Mouse (Mus musculus): ENCODE measurements around the gene Zfp385b. TPM values are rescaled to one million over a fixed set of nuclear protein-coding genes. Genes with fewer than 3 reads are reported as not detected.

Zfp385b gene
- polyA plus RNA-seq, 1 experiment from 2014 or later, result 9.6 TPM

- Histone ChIP-seq H3K4me2 (ENCODE audit: low read length) (no peak overlapping the region), H3K9me3 (ENCODE audit: control insufficient read depth, low read length) (no peaks in the 10 kb centered on the region), H3K36me3 (ENCODE audit: control insufficient read depth, insufficient read depth, low read length) (no peaks in the 10 kb centered on the region), H3K27me3 (ENCODE audit: control insufficient read depth, insufficient read depth, low read length) (no peaks in the 10 kb centered on the region), H3K27ac (replicated peaks; ENCODE audit: low read depth, low read length) (no peak overlapping the region), H3K4me1 (ENCODE audit: control insufficient read depth, insufficient read depth, low read length) (peaks cover 6% of the 10 kb centered on the region), H3K4me3 (replicated peaks; ENCODE audit: low read depth, low read length) (no peak overlapping the region), H3K9ac (replicated peaks; ENCODE audit: low read length) (no peak overlapping the region)
- 92% methylated on average over 6 of the region's 6 CpGs for WGBS
- ATAC-seq (ENCODE audit: low FRiP score, low TSS enrichment) (no peak), DNase-seq (no peak)
These were observed 315.6 kb downstream of the Zfp385b start for GRCm38 (mm10) chr2:77503674-77504351.

DNA sequence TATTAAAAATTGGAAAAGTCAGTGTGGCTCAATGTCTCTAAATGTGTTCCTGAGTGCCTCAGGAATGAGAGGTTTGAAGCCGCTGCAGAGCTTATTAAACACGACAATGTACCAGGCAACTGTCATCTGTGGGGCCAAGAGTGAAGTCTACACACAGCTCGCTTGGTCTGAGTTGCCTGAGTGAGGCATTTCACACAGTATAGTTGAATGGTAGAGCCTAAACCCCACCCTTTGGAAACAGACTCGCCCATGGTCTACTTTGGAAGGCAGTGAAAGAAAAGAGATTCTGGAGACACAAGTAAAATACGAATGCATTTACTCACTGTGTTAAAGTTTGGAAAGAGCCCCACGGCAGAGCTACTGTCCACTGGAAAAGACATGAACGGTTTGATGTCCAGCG is 316.2 kb downstream of the Zfp385b start:
- WGBS, result 87% methylated on average over 8 of the region's 8 CpGs
- no peak overlapping the region for H3K4me2 ChIP-seq (ENCODE audit: low read length)
- H3K9me3 ChIP-seq (ENCODE audit: control insufficient read depth, low read length), result no peaks in the 10 kb centered on the region
- no peaks in the 10 kb centered on the region for H3K36me3 ChIP-seq (ENCODE audit: control insufficient read depth, insufficient read depth, low read length)
- no peak overlapping the region for H3K4me3 ChIP-seq (replicated peaks; ENCODE audit: low read depth, low read length)
- peaks cover 6% of the 10 kb centered on the region for H3K4me1 ChIP-seq (ENCODE audit: control insufficient read depth, insufficient read depth, low read length)
- no peak overlapping the region for H3K27ac ChIP-seq (replicated peaks; ENCODE audit: low read depth, low read length)
- no peak overlapping the region for H3K9ac ChIP-seq (replicated peaks; ENCODE audit: low read length)
- no peaks in the 10 kb centered on the region for H3K27me3 ChIP-seq (ENCODE audit: control insufficient read depth, insufficient read depth, low read length)
- ATAC-seq (ENCODE audit: low FRiP score, low TSS enrichment) (no peak), DNase-seq (no peak)

DNA sequence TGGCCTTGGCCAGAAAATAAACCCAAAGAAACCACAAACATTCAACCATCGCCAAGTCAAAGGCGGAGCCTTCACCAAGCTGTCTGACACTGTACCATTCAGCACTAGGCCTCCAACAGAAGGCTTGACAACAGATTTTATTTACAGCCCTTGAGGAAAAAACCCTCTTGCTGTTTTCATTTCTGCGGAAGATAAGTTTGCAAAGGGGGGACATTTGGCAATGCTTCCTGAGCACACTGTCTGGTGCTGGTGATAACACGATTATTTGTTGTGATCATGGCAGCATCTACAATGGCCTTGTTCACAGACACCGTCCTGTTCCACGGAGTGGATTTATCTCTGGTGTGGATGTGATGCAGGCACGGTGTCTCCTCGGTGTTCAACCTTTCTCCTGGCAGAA is 317.0 kb downstream of the Zfp385b start:
- no peak for ATAC-seq (ENCODE audit: low FRiP score, low TSS enrichment)
- no peak for DNase-seq
- no peaks in the 10 kb centered on the region for H3K36me3 ChIP-seq (ENCODE audit: control insufficient read depth, insufficient read depth, low read length)
- H3K4me2 ChIP-seq (ENCODE audit: low read length), result no peak overlapping the region
- no peaks in the 10 kb centered on the region for H3K27me3 ChIP-seq (ENCODE audit: control insufficient read depth, insufficient read depth, low read length)
- H3K9ac ChIP-seq (replicated peaks; ENCODE audit: low read length), result no peak overlapping the region
- no peaks in the 10 kb centered on the region for H3K9me3 ChIP-seq (ENCODE audit: control insufficient read depth, low read length)
- H3K4me3 ChIP-seq (replicated peaks; ENCODE audit: low read depth, low read length), result no peak overlapping the region
- no peak overlapping the region for H3K27ac ChIP-seq (replicated peaks; ENCODE audit: low read depth, low read length)
- WGBS, result 89% methylated on average over 8 of the region's 8 CpGs
- H3K4me1 ChIP-seq (ENCODE audit: control insufficient read depth, insufficient read depth, low read length), result peaks cover 6% of the 10 kb centered on the region

GRCm38 (mm10) chr2:77500480-77500879 is 319.0 kb downstream of the Zfp385b start:
- WGBS, result 47% methylated on average over 6 of the region's 6 CpGs
- H3K4me1 ChIP-seq (ENCODE audit: control insufficient read depth, insufficient read depth, low read length), result no peaks in the 10 kb centered on the region
- no peak for ATAC-seq (ENCODE audit: low FRiP score, low TSS enrichment)
- DNase-seq, result no peak
- H3K36me3 ChIP-seq (ENCODE audit: control insufficient read depth, insufficient read depth, low read length), result no peaks in the 10 kb centered on the region
- no peak overlapping the region for H3K27ac ChIP-seq (replicated peaks; ENCODE audit: low read depth, low read length)
- no peaks in the 10 kb centered on the region for H3K27me3 ChIP-seq (ENCODE audit: control insufficient read depth, insufficient read depth, low read length)
- no peaks in the 10 kb centered on the region for H3K9me3 ChIP-seq (ENCODE audit: control insufficient read depth, low read length)
- no peak overlapping the region for H3K4me2 ChIP-seq (ENCODE audit: low read length)
- H3K9ac ChIP-seq (replicated peaks; ENCODE audit: low read length), result no peak overlapping the region
- no peak overlapping the region for H3K4me3 ChIP-seq (replicated peaks; ENCODE audit: low read depth, low read length)

- no peaks in the 10 kb centered on the region for H3K4me1 ChIP-seq (ENCODE audit: control insufficient read depth, insufficient read depth, low read length)
- ATAC-seq (ENCODE audit: low FRiP score, low TSS enrichment) (no peak), DNase-seq (no peak)
- H3K9me3 ChIP-seq (ENCODE audit: control insufficient read depth, low read length), result no peaks in the 10 kb centered on the region
- no peak overlapping the region for H3K27ac ChIP-seq (replicated peaks; ENCODE audit: low read depth, low read length)
- no peak overlapping the region for H3K4me3 ChIP-seq (replicated peaks; ENCODE audit: low read depth, low read length)
- H3K4me2 ChIP-seq (ENCODE audit: low read length), result no peak overlapping the region
- H3K27me3 ChIP-seq (ENCODE audit: control insufficient read depth, insufficient read depth, low read length), result no peaks in the 10 kb centered on the region
- 88% methylated on average over 4 of the region's 4 CpGs for WGBS
- no peak overlapping the region for H3K9ac ChIP-seq (replicated peaks; ENCODE audit: low read length)
- no peaks in the 10 kb centered on the region for H3K36me3 ChIP-seq (ENCODE audit: control insufficient read depth, insufficient read depth, low read length)
These were observed 321.1 kb downstream of the Zfp385b start for GRCm38 (mm10) chr2:77498379-77498778.

DNA sequence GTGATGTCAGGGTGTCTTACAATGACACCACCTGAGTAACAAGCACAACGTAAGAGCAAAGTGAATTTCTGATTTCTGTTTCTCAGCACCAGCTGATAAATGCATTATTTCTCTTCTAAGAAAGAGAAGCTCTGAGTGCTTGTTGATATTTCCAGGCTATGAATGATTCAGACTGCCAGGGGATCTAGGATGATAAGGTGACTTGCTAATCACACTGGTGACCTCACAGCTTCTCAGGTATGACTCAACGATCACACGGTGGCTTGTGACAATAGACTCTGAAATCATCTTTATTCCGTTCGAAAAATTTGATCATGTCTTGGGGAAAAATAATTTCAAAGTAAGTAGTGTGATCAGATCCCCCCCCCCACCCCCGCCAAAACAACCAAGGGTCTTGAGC is 321.5 kb downstream of the Zfp385b start:
- no peak for DNase-seq
- Histone ChIP-seq H3K4me2 (ENCODE audit: low read length) (no peak overlapping the region), H3K36me3 (ENCODE audit: control insufficient read depth, insufficient read depth, low read length) (no peaks in the 10 kb centered on the region), H3K27me3 (ENCODE audit: control insufficient read depth, insufficient read depth, low read length) (no peaks in the 10 kb centered on the region), H3K4me3 (replicated peaks; ENCODE audit: low read depth, low read length) (no peak overlapping the region), H3K4me1 (ENCODE audit: control insufficient read depth, insufficient read depth, low read length) (no peaks in the 10 kb centered on the region), H3K27ac (replicated peaks; ENCODE audit: low read depth, low read length) (no peak overlapping the region), H3K9ac (replicated peaks; ENCODE audit: low read length) (no peak overlapping the region), H3K9me3 (ENCODE audit: control insufficient read depth, low read length) (no peaks in the 10 kb centered on the region)
- no peak for ATAC-seq (ENCODE audit: low FRiP score, low TSS enrichment)
- WGBS, result 89% methylated on average over 6 of the region's 6 CpGs

DNA sequence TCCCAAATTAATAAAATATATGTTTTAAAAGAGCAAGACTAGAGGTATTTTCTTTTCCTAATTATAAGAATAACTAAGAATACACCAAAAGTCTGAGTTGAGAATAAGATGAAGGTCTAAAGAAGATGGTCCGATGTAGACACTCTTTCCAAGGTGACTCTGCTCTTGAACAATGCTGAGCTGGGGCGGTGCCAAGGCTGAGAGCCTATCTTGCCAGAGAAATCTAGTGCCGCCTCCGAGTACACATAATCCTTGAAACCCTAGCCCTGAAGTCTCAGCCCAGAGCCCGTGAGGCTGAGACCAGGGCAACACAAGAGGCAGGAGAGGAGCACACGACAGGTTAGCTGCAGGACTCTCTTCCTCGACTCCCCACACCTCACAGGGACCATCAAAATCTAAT is 323.4 kb downstream of the Zfp385b start:
- no peaks in the 10 kb centered on the region for H3K27me3 ChIP-seq (ENCODE audit: control insufficient read depth, insufficient read depth, low read length)
- DNase-seq (no peak), ATAC-seq (ENCODE audit: low FRiP score, low TSS enrichment) (no peak)
- H3K9me3 ChIP-seq (ENCODE audit: control insufficient read depth, low read length), result no peaks in the 10 kb centered on the region
- no peak overlapping the region for H3K4me3 ChIP-seq (replicated peaks; ENCODE audit: low read depth, low read length)
- H3K36me3 ChIP-seq (ENCODE audit: control insufficient read depth, insufficient read depth, low read length), result no peaks in the 10 kb centered on the region
- no peak overlapping the region for H3K27ac ChIP-seq (replicated peaks; ENCODE audit: low read depth, low read length)
- no peaks in the 10 kb centered on the region for H3K4me1 ChIP-seq (ENCODE audit: control insufficient read depth, insufficient read depth, low read length)
- no peak overlapping the region for H3K4me2 ChIP-seq (ENCODE audit: low read length)
- 92% methylated on average over 7 of the region's 7 CpGs for WGBS
- H3K9ac ChIP-seq (replicated peaks; ENCODE audit: low read length), result no peak overlapping the region

- H3K9me3 ChIP-seq (ENCODE audit: control insufficient read depth, low read length), result no peaks in the 10 kb centered on the region
- H3K4me3 ChIP-seq (replicated peaks; ENCODE audit: low read depth, low read length), result no peak overlapping the region
- H3K4me2 ChIP-seq (ENCODE audit: low read length), result no peak overlapping the region
- no peak overlapping the region for H3K27ac ChIP-seq (replicated peaks; ENCODE audit: low read depth, low read length)
- H3K27me3 ChIP-seq (ENCODE audit: control insufficient read depth, insufficient read depth, low read length), result no peaks in the 10 kb centered on the region
- no peak overlapping the region for H3K9ac ChIP-seq (replicated peaks; ENCODE audit: low read length)
- 78% methylated on average over 4 of the region's 4 CpGs for WGBS
- H3K4me1 ChIP-seq (ENCODE audit: control insufficient read depth, insufficient read depth, low read length), result no peaks in the 10 kb centered on the region
- no peak for ATAC-seq (ENCODE audit: low FRiP score, low TSS enrichment)
- H3K36me3 ChIP-seq (ENCODE audit: control insufficient read depth, insufficient read depth, low read length), result no peaks in the 10 kb centered on the region
- DNase-seq, result no peak
These were observed 324.1 kb downstream of the Zfp385b start for GRCm38 (mm10) chr2:77495344-77495743.

GRCm38 (mm10) chr2:77493695-77494094 is 325.7 kb downstream of the Zfp385b start:
- Histone ChIP-seq H3K4me1 (ENCODE audit: control insufficient read depth, insufficient read depth, low read length) (no peaks in the 10 kb centered on the region), H3K4me3 (replicated peaks; ENCODE audit: low read depth, low read length) (no peak overlapping the region), H3K36me3 (ENCODE audit: control insufficient read depth, insufficient read depth, low read length) (no peaks in the 10 kb centered on the region), H3K27ac (replicated peaks; ENCODE audit: low read depth, low read length) (no peak overlapping the region), H3K4me2 (ENCODE audit: low read length) (no peak overlapping the region), H3K9me3 (ENCODE audit: control insufficient read depth, low read length) (no peaks in the 10 kb centered on the region), H3K9ac (replicated peaks; ENCODE audit: low read length) (no peak overlapping the region), H3K27me3 (ENCODE audit: control insufficient read depth, insufficient read depth, low read length) (no peaks in the 10 kb centered on the region)
- no peak for DNase-seq
- WGBS, result 92% methylated on average over 8 of the region's 8 CpGs
- ATAC-seq (ENCODE audit: low FRiP score, low TSS enrichment), result no peak
